Mouse (Mus musculus) kidney, adult 9 months (tissue): ENCODE results near the gene Npr1.
A peak's percentile ranks its signal among the peaks of the same experiment; 100 is the strongest.

Experiments
- DNase-seq: peaks from one replicate; pipeline ENCODE4 v3.0.0; 2022

Gene Npr1

DNA sequence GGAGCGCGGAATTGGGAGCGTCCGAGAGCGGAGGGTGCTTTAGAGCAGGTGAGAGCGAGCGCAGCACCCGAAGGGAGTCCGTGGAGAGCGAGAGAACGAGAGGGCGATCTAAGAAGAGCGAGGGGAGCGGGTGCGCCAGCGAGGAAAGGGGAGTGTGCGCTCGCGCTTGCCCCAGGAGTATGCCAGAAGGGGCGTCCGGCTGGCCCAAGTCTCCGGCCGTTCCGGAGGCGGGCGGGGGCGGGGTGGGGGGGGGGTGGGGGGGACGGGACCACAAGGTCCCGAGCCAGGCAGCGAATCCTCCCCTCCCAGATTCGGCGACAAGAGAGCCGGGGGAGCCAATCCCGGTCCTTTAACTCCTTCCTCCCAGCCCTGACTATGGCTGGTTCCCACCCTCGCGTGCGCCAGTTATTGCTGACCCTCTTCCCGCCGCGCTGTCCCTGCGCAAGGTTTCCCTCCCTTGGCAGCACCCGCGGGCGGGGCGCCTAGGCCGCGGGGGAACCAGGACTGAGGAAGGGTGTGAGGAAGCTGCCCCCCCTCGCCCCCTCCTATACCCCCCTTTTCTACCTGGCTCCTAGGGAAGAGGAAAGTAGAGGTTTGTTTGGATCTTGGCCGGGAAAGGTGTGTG lies at the start of gene Npr1:
TSS of gene Npr1 (minus strand) at position 181 of the 625 bp plus-strand sequence.
- peak; percentile 45 for DNase-seq

DNA sequence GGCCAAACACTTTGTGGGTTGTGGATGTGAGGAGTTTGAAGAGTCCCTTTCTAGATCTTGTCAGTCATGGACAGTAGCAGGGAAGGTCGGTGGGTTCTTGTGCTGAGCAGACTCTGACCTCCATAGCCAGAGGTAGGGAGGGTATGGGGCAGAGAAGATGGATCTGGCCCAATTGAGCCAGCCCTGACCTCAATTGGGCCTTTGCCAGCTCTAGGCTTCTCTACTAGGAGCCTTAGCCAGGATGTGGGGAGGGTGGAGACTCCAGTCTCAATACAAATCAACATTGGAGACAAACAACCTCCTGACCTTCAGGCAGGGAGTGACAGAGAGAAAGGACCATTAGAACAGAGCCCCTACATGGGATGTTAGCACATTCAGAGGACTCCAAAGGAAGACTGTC lies 49.6 kb upstream of the Npr1 start:
- peak; percentile 58 for DNase-seq

DNA sequence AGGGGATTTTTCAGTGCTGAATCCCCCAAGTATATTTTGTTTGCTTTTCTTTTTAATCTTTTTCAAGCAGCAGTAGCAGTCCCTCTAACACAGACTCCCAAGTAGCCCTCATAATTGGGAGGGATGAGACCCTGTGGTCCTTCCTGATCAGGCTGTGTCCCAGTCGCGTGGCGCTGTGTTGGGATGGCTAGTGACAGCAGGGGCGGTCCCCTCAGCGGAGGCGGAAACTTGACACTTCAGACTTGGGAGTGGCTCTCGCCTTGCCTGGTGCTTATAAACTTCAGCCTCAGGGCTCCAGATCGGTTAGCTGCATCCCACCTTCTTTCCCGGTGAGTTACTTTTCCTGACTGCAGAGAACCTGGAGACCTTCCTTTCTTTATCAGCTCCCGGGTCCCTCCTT lies 49.0 kb upstream of the Npr1 start:
- DNase-seq, result peak; percentile 78

DNA sequence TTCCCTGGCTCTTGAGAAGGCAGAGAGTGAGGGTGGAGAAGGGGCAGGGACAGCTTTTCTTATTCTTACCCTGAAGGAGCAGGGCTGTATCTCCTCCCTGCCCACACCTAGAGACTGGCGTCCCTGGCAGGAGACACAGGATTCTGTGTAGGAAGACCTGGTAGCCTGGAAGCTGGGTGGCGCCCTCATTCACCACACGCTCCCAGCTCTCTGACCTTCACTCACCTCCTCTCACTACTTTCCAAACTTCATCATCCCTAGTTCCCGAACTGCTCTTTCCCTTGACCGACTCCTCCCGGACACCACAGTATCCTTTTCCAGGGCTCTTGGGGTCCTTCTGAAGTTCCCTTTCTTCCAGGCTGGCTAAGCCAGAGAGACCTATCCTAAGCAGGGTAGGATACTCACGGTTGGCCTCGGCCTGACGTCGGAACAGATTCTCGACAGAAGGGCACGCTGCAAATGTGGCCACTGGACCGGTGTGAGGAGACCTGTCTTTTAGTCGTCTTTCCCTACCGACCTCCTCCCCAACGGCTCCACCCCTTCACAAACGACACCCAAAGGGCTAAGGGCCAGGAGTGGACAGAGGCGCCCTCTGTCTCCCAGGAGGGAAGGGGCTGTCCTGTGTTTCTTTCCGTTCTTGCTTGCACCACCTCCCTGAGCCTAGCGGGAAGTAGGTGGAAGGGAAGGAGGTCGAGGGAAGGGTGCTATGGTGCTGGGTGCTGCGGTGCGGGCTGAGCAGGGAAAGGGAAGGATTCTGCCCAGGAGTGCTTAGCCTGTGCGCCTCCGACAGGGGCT lies 48.3 kb upstream of the Npr1 start, which contains the start of the genes S100a1 and S100a13:
TSS of gene S100a1 (minus strand) at position 597 of the 795 bp plus-strand sequence.
TSS of gene S100a13 (plus strand) at position 640 of the 795 bp plus-strand sequence.
- peak; percentile 92 for DNase-seq

DNA sequence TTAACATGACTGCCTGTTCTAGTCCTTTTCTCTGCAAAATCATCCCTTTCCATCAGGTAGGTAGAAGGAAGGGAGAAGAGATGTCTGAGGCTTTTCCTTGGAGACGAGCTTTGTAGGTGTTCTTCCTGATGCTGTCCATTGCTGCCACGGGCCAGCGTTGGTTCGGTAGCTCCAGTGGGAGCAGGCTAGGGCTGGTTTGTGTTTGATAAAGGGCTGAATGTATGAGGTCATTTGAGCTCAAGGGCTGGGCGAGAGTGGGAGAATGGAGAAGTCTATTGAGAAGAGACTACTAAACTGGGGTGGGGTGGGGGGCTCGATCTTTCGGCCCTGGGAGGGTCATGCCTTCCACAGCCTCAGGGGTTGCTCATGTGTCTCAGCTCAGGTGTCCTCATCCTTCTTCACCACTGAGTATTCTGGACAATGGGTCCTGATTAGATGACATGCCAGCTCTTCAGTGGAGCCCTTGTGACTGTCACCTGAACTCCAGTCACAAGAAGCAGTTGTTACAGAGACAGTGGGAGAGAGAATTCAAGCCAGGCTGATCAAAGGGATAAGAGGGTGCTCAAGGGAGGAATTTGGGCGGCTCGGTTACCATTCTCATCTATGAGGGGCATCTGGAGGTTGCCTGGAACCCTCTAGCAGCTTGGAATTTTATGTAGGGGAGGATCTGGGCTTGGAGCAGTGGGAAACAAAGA lies 47.4 kb upstream of the Npr1 start:
- no peak for DNase-seq

DNA sequence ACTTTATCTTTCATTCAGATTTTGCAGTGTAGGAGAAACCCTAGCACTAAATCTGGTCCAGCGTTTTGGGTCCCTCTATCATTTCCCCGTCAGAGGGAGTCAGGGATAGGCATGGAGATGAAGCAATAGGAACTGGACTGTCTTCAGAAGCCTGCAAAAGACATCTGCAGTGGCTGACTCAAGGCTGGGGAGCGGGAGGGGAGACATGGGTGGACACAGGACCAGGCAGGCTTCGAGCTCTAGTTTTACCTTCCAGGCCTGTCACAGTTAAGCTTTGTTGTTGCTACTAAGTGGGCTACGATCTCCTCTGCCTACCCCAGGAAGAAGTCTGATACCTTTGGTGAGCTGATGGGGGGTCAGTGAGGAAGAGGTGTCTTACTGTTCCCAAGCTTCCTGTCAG lies 46.6 kb upstream of the Npr1 start:
- DNase-seq, result no peak

DNA sequence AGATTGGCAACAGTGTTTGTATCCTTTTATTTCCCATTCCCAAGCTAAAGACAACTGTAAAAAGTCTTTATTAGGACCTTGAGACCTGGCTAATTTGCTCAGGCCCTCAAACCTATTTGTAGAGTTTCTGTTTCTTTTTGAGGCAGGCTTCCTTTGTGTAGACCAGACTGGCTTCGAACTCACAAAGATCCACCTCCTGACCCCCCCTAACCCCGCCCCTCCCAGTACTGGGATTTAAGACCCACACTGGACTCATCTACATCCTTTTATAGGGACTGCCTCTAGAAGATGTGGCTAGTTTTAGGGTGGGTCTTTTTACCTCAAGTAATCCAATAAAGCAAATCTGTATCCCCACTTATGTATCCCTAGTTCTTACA lies 44.1 kb upstream of the Npr1 start:
- DNase-seq, result no peak

DNA sequence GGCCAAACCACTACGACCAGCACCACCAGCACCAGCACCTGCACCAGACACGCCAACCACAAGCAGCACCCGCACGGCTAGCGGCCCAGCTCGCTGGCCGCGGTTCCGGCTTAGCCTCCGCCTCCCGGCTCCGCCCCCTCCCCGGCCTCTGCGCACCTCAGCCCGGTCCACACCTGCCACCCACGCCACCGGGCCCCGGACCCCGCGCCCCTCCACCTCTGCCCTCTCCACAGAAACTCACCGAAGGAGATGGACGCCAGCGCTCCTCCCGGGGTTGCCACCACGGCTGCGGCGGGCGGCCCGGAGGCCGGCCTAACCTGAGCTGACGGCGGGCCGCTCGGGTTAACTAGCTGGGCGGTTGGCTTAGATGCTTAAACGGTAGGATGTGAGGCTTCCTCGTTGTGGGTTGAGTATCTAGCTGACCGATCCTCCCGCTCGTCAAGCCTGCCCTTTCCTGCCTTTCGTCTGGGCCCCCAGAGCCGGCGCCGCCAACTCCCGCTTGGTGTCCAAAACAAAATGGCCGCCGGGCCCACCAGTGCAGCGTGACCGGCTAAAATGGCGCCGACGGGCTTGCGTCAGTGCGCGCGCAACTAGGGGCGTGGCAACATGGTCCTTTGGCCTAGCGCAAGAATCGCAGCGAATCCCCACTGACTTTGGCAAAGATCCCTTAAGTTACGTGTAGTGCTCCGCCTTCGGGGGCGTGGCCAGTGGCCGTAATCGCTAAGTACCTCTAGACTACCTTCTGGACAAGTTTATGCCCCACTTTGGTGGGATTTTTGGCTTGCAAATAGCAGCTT lies 43.5 kb upstream of the Npr1 start, which contains the start of gene Chtop:
TSS of gene Chtop (minus strand) at position 549 of the 797 bp plus-strand sequence.
- peak; percentile 100 for DNase-seq

DNA sequence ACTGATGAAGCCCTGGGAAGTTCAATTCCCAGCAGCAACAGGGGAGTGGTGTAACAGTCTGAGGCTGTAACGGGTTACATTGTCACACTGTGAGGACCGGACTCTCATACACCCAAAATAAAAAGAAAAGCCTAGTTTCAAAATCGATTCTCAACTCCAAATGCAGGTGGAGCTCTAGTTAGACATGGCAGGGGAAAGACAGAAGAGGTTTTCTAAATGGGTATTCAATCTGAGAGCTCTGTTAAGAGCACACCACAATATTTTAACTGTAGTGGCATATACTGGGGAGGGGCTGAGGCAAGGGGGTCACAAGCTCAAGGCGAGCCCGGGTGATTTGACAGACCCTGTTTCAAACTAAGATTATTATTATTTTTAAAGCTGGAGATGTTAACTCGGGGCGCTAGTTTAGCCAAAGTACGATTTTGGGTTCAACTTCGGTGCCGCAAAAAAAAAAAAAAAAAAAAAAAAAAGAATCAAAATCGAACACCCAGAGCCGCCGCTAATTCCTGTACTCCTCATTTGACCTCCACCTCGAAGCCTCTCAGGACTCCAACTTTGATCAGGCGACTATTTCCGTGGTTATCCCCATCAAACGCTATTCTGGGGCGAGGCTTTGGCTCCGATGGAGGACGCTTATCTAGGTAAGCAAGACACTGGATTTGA lies 42.8 kb upstream of the Npr1 start:
- DNase-seq, result no peak

DNA sequence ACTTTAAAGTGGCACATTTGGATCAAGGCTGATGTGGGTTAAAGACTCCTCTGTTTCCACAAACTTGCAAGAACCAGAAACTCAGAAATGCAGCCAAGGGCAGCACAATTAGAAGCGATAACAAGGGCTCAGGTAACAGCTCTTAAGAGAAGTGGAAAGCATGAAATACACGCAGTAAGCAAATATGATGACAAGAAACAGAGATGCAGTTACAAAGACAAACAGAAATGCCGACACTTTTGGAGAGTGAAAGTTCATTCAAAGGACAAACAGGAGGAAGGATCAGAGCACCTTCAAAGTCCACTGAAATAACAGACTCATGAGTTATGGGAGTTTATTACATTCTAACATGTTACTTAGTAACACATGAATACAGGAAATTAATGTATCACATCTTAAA lies 40.7 kb upstream of the Npr1 start:
- DNase-seq, result peak; percentile 50

DNA sequence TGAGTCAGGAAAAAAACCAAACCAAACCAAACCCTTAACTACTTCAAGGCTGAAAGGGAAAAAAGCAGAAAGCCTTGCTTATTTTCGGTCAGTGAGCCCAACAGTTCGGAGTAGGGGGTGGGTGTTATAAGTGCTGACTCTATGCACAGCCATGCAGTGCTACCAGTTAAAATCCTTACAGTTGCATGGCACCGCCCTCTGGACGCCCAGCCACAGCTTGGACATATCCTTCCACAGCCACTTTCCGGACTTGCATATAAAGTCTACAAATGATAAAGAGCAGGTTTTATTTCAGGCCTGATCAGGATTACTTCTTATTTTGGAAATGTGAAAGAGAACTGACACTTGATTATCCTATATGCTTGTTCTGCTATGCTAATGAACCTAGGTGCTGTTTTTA lies 39.5 kb upstream of the Npr1 start:
- no peak for DNase-seq

DNA sequence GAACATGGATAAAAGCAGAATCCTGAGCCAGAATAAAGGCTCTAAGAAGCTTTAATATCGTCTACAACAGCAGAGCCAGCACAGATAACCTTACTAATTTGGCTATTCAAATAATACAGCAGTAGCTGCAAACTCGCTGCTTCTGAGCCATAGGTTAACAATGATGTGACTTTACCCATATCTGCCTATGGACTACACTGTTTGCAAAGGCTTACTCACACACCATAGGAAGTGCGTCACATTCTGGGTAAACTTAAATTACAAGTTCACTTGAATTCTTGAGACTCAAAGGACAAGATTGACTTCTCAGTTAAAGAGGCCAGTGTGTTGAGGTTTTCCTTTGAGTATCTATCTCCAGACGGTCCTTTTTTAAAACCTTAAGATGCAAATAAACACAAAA lies 37.8 kb upstream of the Npr1 start:
- no peak for DNase-seq

DNA sequence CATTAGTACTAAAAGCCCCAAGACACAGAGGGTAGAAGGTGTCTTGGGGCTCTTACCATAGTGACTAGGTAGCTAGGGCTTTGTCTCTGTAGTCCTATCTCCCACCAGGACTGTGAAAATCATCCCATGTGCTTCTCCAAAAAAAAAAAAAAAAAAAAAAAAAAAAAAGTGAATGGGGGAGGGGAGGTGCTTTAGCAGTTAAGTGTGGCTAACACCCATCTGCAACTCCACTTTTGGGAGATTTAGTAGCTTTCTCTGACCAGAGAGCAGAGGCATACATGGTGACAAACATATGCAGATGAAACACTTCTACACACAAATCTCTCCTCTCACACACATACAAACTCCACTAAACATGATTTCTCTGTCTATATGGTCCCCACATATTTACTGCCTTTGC lies 31.9 kb upstream of the Npr1 start:
- no peak for DNase-seq

DNA sequence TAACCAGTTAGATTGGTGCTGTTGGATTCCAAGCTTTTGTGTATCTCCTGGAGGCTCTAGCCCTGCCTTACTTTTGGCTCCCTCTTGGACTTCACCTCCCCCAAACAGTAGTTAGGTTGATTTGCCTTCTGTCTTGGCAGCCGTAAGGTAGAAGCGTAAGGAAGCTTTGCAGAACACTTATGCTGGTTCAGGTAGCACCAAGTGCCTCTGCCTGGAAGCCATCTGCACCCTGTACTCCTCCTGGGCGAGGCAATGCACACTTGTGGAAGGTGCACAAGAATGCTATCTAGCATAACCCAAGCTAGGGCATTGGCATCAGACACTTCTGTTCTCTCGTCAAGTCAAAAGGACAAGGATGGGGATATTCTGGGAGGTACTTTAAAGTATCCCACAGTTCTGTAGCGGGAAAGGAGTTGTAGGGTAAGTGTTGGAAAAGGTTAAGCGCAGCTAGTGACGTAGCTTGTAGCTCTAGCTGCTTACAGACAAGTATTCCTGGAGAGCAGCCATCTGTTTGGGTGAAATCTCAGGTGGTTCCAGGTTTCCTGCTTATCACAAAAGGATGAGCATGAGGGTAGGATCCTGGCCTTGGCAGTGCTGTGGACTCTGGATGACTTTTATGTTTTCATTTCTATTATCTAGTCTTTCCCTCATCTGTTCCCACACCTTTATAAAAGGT lies 30.3 kb upstream of the Npr1 start:
- no peak for DNase-seq

DNA sequence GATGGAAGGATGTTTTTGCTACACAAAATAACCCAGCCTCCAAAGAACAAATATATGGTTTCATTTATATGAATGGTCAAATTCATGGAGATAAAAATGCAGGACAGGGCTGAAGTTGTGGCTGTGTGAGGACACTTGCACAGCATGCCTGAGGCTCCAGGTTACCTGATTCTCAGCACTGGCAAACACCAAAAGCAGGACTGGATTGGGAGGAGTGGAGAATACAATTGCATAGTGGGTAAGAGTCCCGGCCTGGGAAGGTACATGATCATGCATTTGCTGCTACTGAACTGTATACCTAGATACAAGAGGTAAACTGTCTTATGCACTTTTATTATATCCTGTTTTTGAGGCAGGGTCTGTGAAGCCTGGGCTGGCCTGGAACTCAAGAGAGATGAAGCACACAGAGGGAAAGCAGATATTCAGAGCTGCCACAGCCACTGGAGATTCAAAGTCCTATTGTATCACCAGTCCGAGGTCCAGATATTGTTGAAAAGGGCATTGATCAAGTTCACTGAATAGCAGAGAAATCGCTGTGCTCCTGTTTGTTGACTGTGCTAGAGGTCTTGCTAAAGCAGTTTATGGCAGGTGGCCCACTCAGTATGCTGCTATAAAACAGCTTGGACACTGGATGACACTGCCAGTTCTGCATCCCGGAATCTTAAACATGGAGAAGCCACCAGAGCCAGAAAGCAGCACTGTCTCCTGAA lies 28.3 kb upstream of the Npr1 start:
- no peak for DNase-seq

DNA sequence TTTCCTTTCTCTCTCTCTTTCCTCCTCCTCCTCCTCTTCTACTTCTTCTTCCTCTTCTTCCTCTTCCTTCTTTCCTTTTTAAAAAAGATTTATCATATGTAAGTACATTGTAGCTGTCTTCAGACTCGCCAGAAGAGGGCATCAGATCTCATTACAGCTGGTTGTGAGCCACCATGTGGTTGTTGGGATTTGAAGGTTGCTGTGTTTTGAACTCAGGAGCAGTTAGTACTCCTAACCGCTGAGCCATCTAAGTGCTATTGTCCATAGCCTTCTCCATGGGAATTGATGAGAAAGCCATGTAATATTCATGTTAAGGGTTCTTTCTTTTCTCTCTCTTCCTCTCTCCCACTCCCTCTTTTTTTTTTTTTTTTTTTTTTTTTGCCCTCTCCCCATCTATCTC lies 25.7 kb upstream of the Npr1 start:
- DNase-seq, result peak; percentile 57

DNA sequence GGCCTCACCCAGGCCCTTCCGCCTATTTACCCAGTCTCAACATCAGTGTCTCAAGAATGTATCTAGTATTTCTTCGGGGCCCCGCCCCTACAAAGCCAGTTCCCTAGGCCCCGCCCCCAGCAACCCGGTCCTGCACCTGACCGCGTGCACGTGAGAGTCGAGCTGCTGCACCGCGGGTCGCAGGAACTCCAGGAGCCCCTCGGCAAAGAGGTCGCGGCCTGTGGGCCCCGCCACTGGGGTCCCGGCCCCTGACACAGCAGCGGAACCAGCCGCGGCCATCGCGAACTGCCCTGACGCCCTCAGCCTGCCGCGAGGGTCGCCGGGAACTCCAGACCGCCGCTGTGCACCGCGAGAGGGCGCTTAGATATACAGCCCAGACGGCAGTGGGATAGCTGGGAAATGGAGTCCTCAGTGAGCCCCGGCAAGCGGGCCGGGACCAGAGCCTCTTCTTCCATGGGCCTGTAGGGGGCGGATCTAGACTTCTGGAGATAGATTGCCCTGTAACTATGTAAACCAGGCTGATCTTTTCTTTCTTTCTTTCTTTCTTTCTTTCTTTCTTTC lies 25.1 kb upstream of the Npr1 start, which contains the start of gene Snapin:
TSS of gene Snapin (minus strand) at position 338 of the 561 bp plus-strand sequence.
- peak; percentile 98 for DNase-seq

DNA sequence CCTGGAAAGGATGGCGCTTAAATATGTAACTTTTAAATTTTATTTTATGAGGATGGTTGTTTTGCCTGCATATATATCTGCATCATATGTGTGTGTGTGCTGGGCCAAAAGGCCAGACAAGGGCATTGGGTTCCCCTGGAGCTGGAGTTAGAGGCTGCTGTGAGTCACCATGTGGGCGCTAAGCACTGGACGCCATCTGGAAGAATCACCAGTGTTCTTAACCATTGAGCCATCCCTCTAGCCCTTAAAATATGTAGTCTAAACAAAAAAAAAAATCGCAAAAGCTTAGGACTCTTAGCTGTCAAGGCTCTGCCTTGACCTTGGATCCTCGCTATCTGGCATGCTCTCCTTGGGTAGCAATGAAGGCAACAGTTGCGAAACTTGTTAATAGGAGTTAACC lies 22.9 kb upstream of the Npr1 start:
- no peak for DNase-seq

DNA sequence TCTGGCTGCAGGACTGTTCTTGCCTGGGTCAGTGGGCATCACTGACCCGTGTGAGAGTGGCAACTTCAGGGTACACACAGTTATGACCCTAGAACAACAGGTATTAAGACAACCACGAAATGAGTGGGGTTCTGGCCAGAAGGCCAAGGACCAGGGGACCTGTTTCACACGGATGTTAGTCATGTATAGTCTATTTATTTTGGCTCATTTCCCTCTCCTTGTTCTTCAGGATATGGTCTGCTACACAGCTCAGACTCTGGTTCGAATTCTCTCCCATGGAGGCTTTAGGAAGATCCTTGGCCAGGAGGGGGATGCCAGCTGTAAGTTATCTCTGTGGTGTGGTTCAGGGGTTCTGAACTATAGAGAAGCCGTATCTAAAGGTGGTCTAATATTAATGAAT lies 21.3 kb upstream of the Npr1 start:
- no peak for DNase-seq

DNA sequence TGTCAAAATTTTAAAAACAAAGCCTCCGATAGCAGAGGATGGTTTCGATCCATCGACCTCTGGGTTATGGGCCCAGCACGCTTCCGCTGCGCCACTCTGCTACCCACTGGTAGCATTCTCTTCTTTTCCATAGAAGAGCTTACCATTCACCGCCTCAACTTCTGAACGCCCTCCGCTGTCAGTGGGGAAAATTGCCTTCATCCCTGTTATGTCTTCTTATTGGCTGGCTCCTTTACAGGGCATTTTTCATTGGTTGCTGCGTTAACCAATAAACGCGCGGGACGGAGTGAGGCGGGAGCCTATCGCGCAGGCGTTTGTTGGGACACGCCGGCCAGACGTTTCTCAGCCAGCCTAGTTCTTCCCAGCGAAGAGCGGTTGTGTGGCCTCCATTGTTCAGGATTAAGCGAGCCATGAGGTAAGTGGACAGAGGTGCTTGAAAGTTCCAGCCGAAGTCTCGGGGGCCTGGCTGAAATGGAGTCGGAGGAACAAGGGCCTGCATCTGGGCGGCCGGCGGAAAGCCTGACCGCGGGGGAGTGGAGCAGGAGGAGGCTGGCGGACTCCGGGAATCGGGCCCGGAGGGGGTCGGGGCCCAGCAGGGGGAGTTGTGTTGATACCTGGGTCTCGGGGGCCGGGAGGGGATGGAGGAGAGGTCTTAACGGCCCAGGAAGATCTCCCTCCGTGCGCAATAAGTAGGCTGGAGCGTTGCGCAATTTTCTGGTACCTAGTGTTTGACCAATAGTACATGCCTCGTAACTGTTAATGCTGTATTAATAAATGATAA lies 10.4 kb upstream of the Npr1 start, which contains the start of gene Ilf2:
TSS of gene Ilf2 (plus strand) at position 296 of the 781 bp plus-strand sequence.
- peak; percentile 99 for DNase-seq
